Mouse (Mus musculus): Measurements from ENCODE around the gene Slc25a14. TPM values are rescaled to one million over a fixed set of nuclear protein-coding genes. Genes with fewer than 3 reads are reported as not detected.

The Slc25a14 gene
- 33.4 and 34.7 TPM in 2 replicates for polyA plus RNA-seq (2012; rRNA removed)

DNA sequence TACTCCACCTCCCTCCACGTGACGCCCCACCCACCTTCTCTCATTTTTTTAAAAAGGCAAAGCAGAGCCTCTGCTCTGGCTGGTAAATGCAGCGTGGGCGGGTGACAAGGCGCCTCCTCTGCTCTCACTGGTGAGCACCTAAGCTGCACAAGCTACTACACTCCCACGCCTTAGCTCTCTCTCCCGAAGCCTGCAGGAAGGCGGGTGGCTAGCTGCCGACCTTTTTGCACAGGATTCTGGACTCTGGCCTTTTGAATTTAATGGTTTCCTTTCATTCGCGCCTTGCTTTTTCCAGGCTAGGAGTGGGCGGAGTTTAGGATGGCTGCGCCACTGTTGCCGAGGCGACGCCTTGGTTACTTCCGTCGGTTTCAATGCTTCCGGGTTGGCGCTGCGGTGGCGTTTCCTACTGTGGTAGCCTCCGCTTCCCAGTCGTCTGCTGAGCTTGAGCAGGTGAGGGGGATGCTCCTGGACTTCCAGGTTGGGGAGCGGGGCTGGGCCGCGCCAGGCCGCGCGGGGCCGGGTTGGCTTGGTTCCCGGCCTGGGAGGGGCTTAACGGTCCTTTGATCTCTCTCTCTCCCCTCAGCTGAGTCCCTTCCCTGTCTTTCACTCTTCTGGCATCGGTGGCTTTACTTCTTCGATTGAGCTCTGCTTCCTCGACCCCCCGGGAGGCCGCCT lies at the start of gene Slc25a14:
Gene Slc25a14 (plus strand): TSS at position 35 of the 675 bp plus-strand sequence.
- no peak for TF ChIP-seq CTCF (IDR thresholded peaks at IDR 0.05; ENCODE audit: borderline replicate concordance, insufficient read depth, low read depth, low read length)
- peak; percentile 49; the same call in 1 of the 2 replicates for TF ChIP-seq POLR2A (IDR thresholded peaks at IDR 0.05; ENCODE audit: borderline replicate concordance, insufficient read depth, low read length)
- DNase-seq = peak; percentile 82 to 84
- 5% methylated on average over 38 of the region's 38 CpGs for WGBS

GRCm38 (mm10) chrX:48583332-48583731 lies 39.9 kb upstream of the Slc25a14 start:
- TF ChIP-seq CTCF (IDR thresholded peaks at IDR 0.05; ENCODE audit: borderline replicate concordance, insufficient read depth, low read depth, low read length) = no peak
- TF ChIP-seq POLR2A (IDR thresholded peaks at IDR 0.05; ENCODE audit: borderline replicate concordance, insufficient read depth, low read length) = no peak
- no peak overlapping the region for H3K27ac ChIP-seq (ENCODE audit: insufficient read depth, low read length)
- DNase-seq = no peak
- no peak overlapping the region for H3K4me3 ChIP-seq (replicated peaks; ENCODE audit: insufficient read depth, low read depth, low read length)
- no peaks in the 10 kb centered on the region for H3K4me1 ChIP-seq (ENCODE audit: control insufficient read depth, insufficient read depth, low read length)
- H3K27me3 ChIP-seq (ENCODE audit: control insufficient read depth, insufficient read depth, low read length) = no peaks in the 10 kb centered on the region

More for the DNA sequence above, at the start of gene Slc25a14:
- Histone ChIP-seq H3K4me1 (ENCODE audit: control insufficient read depth, insufficient read depth, low read length) (no peaks in the 10 kb centered on the region), H3K27ac (ENCODE audit: insufficient read depth, low read length) (peak within 1 kb of the TSS; percentile 35; the same call in 1 of the 2 replicates), H3K27me3 (ENCODE audit: control insufficient read depth, insufficient read depth, low read length) (no peaks in the 10 kb centered on the region), H3K4me3 (replicated peaks; ENCODE audit: insufficient read depth, low read depth, low read length) (peak within 1 kb of the TSS; percentile 88)

DNA sequence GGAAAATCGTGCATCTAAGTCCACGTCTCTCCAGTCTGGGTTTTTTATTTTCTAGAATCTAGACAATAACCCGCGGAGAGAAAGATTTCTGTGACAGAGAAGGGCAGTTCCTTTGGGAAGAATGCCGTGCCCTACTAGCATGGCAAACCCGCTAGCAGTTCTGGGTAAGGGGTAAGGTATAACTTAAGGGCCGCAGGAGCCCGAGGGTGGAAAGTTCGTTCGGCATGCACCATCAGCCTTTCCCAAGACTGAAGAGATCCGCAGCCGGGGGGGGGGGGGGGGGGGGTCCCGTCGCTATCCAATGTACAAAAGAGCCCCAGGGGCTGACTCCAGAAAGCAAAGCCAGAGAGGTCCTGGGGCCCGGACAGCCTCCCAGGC lies 29.5 kb upstream of the Slc25a14 start:
- Histone ChIP-seq H3K4me1 (ENCODE audit: control insufficient read depth, insufficient read depth, low read length) (no peaks in the 10 kb centered on the region), H3K4me3 (replicated peaks; ENCODE audit: insufficient read depth, low read depth, low read length) (peak overlapping the region; percentile 91), H3K27me3 (ENCODE audit: control insufficient read depth, insufficient read depth, low read length) (no peaks in the 10 kb centered on the region), H3K27ac (ENCODE audit: insufficient read depth, low read length) (no peak overlapping the region)
- DNase-seq = no peak
- TF ChIP-seq POLR2A (IDR thresholded peaks at IDR 0.05; ENCODE audit: borderline replicate concordance, insufficient read depth, low read length) (no peak), CTCF (IDR thresholded peaks at IDR 0.05; ENCODE audit: borderline replicate concordance, insufficient read depth, low read depth, low read length) (no peak)
- WGBS = 13% methylated on average over 10 of the region's 15 CpGs

DNA sequence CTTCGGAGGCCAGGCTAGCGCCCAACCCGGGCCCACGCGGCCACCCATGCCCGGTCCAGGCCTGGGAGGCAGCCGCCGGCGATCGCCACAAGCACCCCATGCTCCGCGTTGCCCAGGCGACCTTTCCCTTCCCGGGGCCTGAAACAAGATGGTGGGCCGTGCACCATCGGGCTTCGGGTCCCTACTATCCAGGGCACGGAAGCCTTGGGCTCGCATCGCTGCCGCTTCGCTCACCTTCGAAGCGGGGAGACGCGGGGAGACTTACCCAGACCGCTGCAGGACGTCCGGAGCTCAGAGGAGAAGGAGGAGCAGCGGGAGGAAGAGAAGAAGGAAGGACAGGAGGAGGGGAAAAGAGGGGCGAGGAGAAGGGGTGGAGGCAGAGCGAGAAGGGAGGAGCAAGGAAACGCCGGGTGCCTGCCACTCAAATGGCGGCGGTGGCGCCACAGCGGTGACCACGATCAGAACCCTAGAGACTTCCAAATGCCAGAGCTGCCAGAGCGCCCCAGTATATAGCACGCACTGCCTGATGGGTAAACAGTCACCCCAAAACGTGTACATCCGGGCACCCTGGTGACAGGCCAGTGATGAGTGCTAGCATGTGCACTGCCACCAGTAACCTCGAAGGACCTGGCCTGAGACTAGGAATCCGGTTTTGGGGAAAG lies 29.0 kb upstream of the Slc25a14 start, which contains the start of gene Zfp280c:
Gene Zfp280c (minus strand): TSS at position 406 of the 662 bp plus-strand sequence.
- TF ChIP-seq CTCF (IDR thresholded peaks at IDR 0.05; ENCODE audit: borderline replicate concordance, insufficient read depth, low read depth, low read length) (no peak), POLR2A (IDR thresholded peaks at IDR 0.05; ENCODE audit: borderline replicate concordance, insufficient read depth, low read length) (peak; percentile 51; the same call in 1 of the 2 replicates)
- H3K27ac ChIP-seq (ENCODE audit: insufficient read depth, low read length) = peak within 1 kb of the TSS; percentile 79
- no peaks in the 10 kb centered on the region for H3K27me3 ChIP-seq (ENCODE audit: control insufficient read depth, insufficient read depth, low read length)
- peak within 1 kb of the TSS; percentile 91 for H3K4me3 ChIP-seq (replicated peaks; ENCODE audit: insufficient read depth, low read depth, low read length)
- H3K4me1 ChIP-seq (ENCODE audit: control insufficient read depth, insufficient read depth, low read length) = no peaks in the 10 kb centered on the region
- WGBS = 7% methylated on average over 44 of the region's 45 CpGs
- DNase-seq = peak; percentile 76 to 80

DNA sequence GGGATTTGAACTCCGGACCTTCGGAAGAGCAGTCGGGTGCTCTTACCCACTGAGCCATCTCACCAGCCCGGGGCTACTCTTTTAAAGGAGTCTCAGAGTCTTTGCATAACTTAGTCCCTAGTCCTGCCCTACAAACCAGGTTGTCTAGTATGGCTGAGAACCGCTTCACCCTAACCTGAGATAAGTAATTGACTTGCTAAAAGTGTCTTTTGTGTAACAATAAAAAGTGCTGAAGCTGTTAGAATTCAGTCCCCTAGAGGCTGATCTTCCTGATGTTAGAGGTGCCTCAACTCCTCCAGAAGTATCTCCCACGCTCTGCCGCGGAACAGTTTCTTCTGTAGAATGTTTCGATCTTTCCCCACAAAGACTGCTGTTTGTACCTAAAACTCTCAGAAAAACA lies 27.2 kb upstream of the Slc25a14 start:
- Histone ChIP-seq H3K4me1 (ENCODE audit: control insufficient read depth, insufficient read depth, low read length) (no peaks in the 10 kb centered on the region), H3K27me3 (ENCODE audit: control insufficient read depth, insufficient read depth, low read length) (no peaks in the 10 kb centered on the region), H3K4me3 (replicated peaks; ENCODE audit: insufficient read depth, low read depth, low read length) (no peak overlapping the region), H3K27ac (ENCODE audit: insufficient read depth, low read length) (no peak overlapping the region)
- 89% methylated on average over 9 of the region's 9 CpGs for WGBS
- TF ChIP-seq POLR2A (IDR thresholded peaks at IDR 0.05; ENCODE audit: borderline replicate concordance, insufficient read depth, low read length) (no peak), CTCF (IDR thresholded peaks at IDR 0.05; ENCODE audit: borderline replicate concordance, insufficient read depth, low read depth, low read length) (no peak)
- DNase-seq = no peak

- TF ChIP-seq POLR2A (IDR thresholded peaks at IDR 0.05; ENCODE audit: borderline replicate concordance, insufficient read depth, low read length) = no peak
- no peaks in the 10 kb centered on the region for H3K27me3 ChIP-seq (ENCODE audit: control insufficient read depth, insufficient read depth, low read length)
- no peak overlapping the region for H3K4me3 ChIP-seq (replicated peaks; ENCODE audit: insufficient read depth, low read depth, low read length)
- 96% methylated on average over 5 of the region's 5 CpGs for WGBS
- H3K4me1 ChIP-seq (ENCODE audit: control insufficient read depth, insufficient read depth, low read length) = no peaks in the 10 kb centered on the region
- H3K27ac ChIP-seq (ENCODE audit: insufficient read depth, low read length) = no peak overlapping the region
- no peak for DNase-seq
Measured at GRCm38 (mm10) chrX:48596906-48597305, 26.3 kb upstream of the Slc25a14 start.

DNA sequence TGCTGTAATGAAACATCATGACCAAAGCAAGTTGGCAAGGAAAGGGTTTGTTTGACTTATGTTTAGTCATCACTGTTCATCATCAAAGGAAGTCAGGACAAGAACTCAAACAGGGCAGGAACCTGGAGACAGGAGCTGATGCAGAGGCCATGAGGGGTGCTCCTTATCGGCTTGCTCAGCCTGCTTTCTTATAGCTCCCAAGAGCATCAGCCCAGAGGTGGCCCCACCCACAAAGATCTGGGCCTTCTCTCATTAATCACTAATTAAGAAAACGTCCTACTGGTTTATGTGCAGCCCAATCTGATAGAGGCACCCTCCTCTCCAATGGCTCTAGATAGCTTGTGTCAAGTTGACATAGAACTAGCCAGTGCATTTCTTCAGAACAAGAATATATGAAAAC lies 18.3 kb upstream of the Slc25a14 start:
- Histone ChIP-seq H3K27ac (ENCODE audit: insufficient read depth, low read length) (no peak overlapping the region), H3K4me3 (replicated peaks; ENCODE audit: insufficient read depth, low read depth, low read length) (no peak overlapping the region), H3K4me1 (ENCODE audit: control insufficient read depth, insufficient read depth, low read length) (no peaks in the 10 kb centered on the region), H3K27me3 (ENCODE audit: control insufficient read depth, insufficient read depth, low read length) (no peaks in the 10 kb centered on the region)
- TF ChIP-seq POLR2A (IDR thresholded peaks at IDR 0.05; ENCODE audit: borderline replicate concordance, insufficient read depth, low read length) (no peak), CTCF (IDR thresholded peaks at IDR 0.05; ENCODE audit: borderline replicate concordance, insufficient read depth, low read depth, low read length) (no peak)
- WGBS = 66% methylated on average over 2 of the region's 2 CpGs
- DNase-seq = no peak

- WGBS = 14% methylated on average over 4 of the region's 4 CpGs
- DNase-seq = no peak
- TF ChIP-seq POLR2A (IDR thresholded peaks at IDR 0.05; ENCODE audit: borderline replicate concordance, insufficient read depth, low read length) = no peak
- TF ChIP-seq CTCF (IDR thresholded peaks at IDR 0.05; ENCODE audit: borderline replicate concordance, insufficient read depth, low read depth, low read length) = no peak
- H3K27me3 ChIP-seq (ENCODE audit: control insufficient read depth, insufficient read depth, low read length) = no peaks in the 10 kb centered on the region
- H3K4me3 ChIP-seq (replicated peaks; ENCODE audit: insufficient read depth, low read depth, low read length) = peak overlapping the region; percentile 88
- H3K27ac ChIP-seq (ENCODE audit: insufficient read depth, low read length) = no peak overlapping the region; the same call in 1 of the 2 replicates
- H3K4me1 ChIP-seq (ENCODE audit: control insufficient read depth, insufficient read depth, low read length) = no peaks in the 10 kb centered on the region
Measured at GRCm38 (mm10) chrX:48623049-48623378, 199 bp upstream of the Slc25a14 start.

Measured in cerebellum, adult 2 months (tissue).